Mouse (Mus musculus): ENCODE data around the gene Tnfsf11. TPM values are rescaled to one million over a fixed set of nuclear protein-coding genes. Genes with fewer than 3 reads are reported as not detected.

The Tnfsf11 gene
- polyA plus RNA-seq, 1 experiment from 2014 or later: 0.43 TPM

- no peak for ATAC-seq (ENCODE audit: low FRiP score, low TSS enrichment)
- Histone ChIP-seq H3K27ac (ENCODE audit: low read depth, low read length) (no peak overlapping the region), H3K27me3 (ENCODE audit: control insufficient read depth, insufficient read depth, low read length) (no peaks in the 10 kb centered on the region), H3K4me2 (replicated peaks; ENCODE audit: low read depth, low read length) (no peak overlapping the region), H3K36me3 (ENCODE audit: control insufficient read depth, insufficient read depth, low read length) (no peaks in the 10 kb centered on the region), H3K4me3 (ENCODE audit: low read length) (no peak overlapping the region), H3K4me1 (ENCODE audit: control insufficient read depth, insufficient read depth, low read length) (no peaks in the 10 kb centered on the region), H3K9me3 (ENCODE audit: control insufficient read depth, low read length) (peaks cover 3% of the 10 kb centered on the region; the same call in 1 of the 2 replicates), H3K9ac (ENCODE audit: low read depth, low read length) (no peak overlapping the region)
- WGBS: 85% methylated on average over 9 of the region's 9 CpGs
These were observed 33.7 kb downstream of the Tnfsf11 start for GRCm38 (mm10) chr14:78274146-78274545.

- no peak overlapping the region for H3K9ac ChIP-seq (ENCODE audit: low read depth, low read length)
- no peaks in the 10 kb centered on the region for H3K4me1 ChIP-seq (ENCODE audit: control insufficient read depth, insufficient read depth, low read length)
- no peak overlapping the region for H3K4me3 ChIP-seq (ENCODE audit: low read length)
- no peaks in the 10 kb centered on the region for H3K27me3 ChIP-seq (ENCODE audit: control insufficient read depth, insufficient read depth, low read length)
- H3K4me2 ChIP-seq (replicated peaks; ENCODE audit: low read depth, low read length): no peak overlapping the region
- H3K36me3 ChIP-seq (ENCODE audit: control insufficient read depth, insufficient read depth, low read length): no peaks in the 10 kb centered on the region
- peaks cover 3% of the 10 kb centered on the region; the same call in 1 of the 2 replicates for H3K9me3 ChIP-seq (ENCODE audit: control insufficient read depth, low read length)
- H3K27ac ChIP-seq (ENCODE audit: low read depth, low read length): no peak overlapping the region
- WGBS: 77% methylated on average over 7 of the region's 7 CpGs
- ATAC-seq (ENCODE audit: low FRiP score, low TSS enrichment): no peak
These were observed 34.3 kb downstream of the Tnfsf11 start for GRCm38 (mm10) chr14:78273571-78273970.

- 89% methylated on average over 6 of the region's 6 CpGs for WGBS
- Histone ChIP-seq H3K9me3 (ENCODE audit: control insufficient read depth, low read length) (no peaks in the 10 kb centered on the region), H3K27me3 (ENCODE audit: control insufficient read depth, insufficient read depth, low read length) (no peaks in the 10 kb centered on the region), H3K9ac (ENCODE audit: low read depth, low read length) (no peak overlapping the region), H3K27ac (ENCODE audit: low read depth, low read length) (no peak overlapping the region), H3K4me3 (ENCODE audit: low read length) (no peak overlapping the region), H3K4me2 (replicated peaks; ENCODE audit: low read depth, low read length) (no peak overlapping the region), H3K4me1 (ENCODE audit: control insufficient read depth, insufficient read depth, low read length) (no peaks in the 10 kb centered on the region), H3K36me3 (ENCODE audit: control insufficient read depth, insufficient read depth, low read length) (no peaks in the 10 kb centered on the region)
- no peak for ATAC-seq (ENCODE audit: low FRiP score, low TSS enrichment)
These were observed 43.0 kb downstream of the Tnfsf11 start for GRCm38 (mm10) chr14:78264876-78265275.

GRCm38 (mm10) chr14:78262596-78262995, 45.2 kb downstream of the Tnfsf11 start:
- H3K4me2 ChIP-seq (replicated peaks; ENCODE audit: low read depth, low read length): no peak overlapping the region

GRCm38 (mm10) chr14:78261246-78261645, 46.6 kb downstream of the Tnfsf11 start:
- ATAC-seq (ENCODE audit: low FRiP score, low TSS enrichment): no peak
- Histone ChIP-seq H3K27me3 (ENCODE audit: control insufficient read depth, insufficient read depth, low read length) (no peaks in the 10 kb centered on the region), H3K36me3 (ENCODE audit: control insufficient read depth, insufficient read depth, low read length) (no peaks in the 10 kb centered on the region), H3K4me3 (ENCODE audit: low read length) (no peak overlapping the region), H3K9ac (ENCODE audit: low read depth, low read length) (no peak overlapping the region), H3K9me3 (ENCODE audit: control insufficient read depth, low read length) (no peaks in the 10 kb centered on the region), H3K4me2 (replicated peaks; ENCODE audit: low read depth, low read length) (no peak overlapping the region), H3K4me1 (ENCODE audit: control insufficient read depth, insufficient read depth, low read length) (no peaks in the 10 kb centered on the region), H3K27ac (ENCODE audit: low read depth, low read length) (no peak overlapping the region)
- WGBS: 54% methylated on average over 7 of the region's 7 CpGs

More at GRCm38 (mm10) chr14:78262596-78262995, 45.2 kb downstream of the Tnfsf11 start:
- Histone ChIP-seq H3K9me3 (ENCODE audit: control insufficient read depth, low read length) (no peaks in the 10 kb centered on the region), H3K27me3 (ENCODE audit: control insufficient read depth, insufficient read depth, low read length) (no peaks in the 10 kb centered on the region), H3K4me3 (ENCODE audit: low read length) (no peak overlapping the region), H3K4me1 (ENCODE audit: control insufficient read depth, insufficient read depth, low read length) (no peaks in the 10 kb centered on the region), H3K27ac (ENCODE audit: low read depth, low read length) (no peak overlapping the region), H3K36me3 (ENCODE audit: control insufficient read depth, insufficient read depth, low read length) (no peaks in the 10 kb centered on the region), H3K9ac (ENCODE audit: low read depth, low read length) (no peak overlapping the region)
- 88% methylated on average over 7 of the region's 7 CpGs for WGBS
- ATAC-seq (ENCODE audit: low FRiP score, low TSS enrichment): no peak

GRCm38 (mm10) chr14:78254017-78254416, 53.8 kb downstream of the Tnfsf11 start:
- no peaks in the 10 kb centered on the region for H3K36me3 ChIP-seq (ENCODE audit: control insufficient read depth, insufficient read depth, low read length)
- H3K9me3 ChIP-seq (ENCODE audit: control insufficient read depth, low read length): no peaks in the 10 kb centered on the region; the same call in 1 of the 2 replicates
- no peak for ATAC-seq (ENCODE audit: low FRiP score, low TSS enrichment)
- no peak overlapping the region for H3K27ac ChIP-seq (ENCODE audit: low read depth, low read length)
- no peak overlapping the region for H3K4me2 ChIP-seq (replicated peaks; ENCODE audit: low read depth, low read length)
- H3K27me3 ChIP-seq (ENCODE audit: control insufficient read depth, insufficient read depth, low read length): no peaks in the 10 kb centered on the region
- no peak overlapping the region for H3K9ac ChIP-seq (ENCODE audit: low read depth, low read length)
- no peak overlapping the region for H3K4me3 ChIP-seq (ENCODE audit: low read length)
- no peaks in the 10 kb centered on the region for H3K4me1 ChIP-seq (ENCODE audit: control insufficient read depth, insufficient read depth, low read length)
- 86% methylated on average over 7 of the region's 7 CpGs for WGBS

- no peak for ATAC-seq (ENCODE audit: low FRiP score, low TSS enrichment)
- Histone ChIP-seq H3K4me1 (ENCODE audit: control insufficient read depth, insufficient read depth, low read length) (no peaks in the 10 kb centered on the region), H3K4me2 (replicated peaks; ENCODE audit: low read depth, low read length) (no peak overlapping the region), H3K27ac (ENCODE audit: low read depth, low read length) (no peak overlapping the region), H3K4me3 (ENCODE audit: low read length) (no peak overlapping the region), H3K9ac (ENCODE audit: low read depth, low read length) (no peak overlapping the region), H3K36me3 (ENCODE audit: control insufficient read depth, insufficient read depth, low read length) (no peaks in the 10 kb centered on the region), H3K27me3 (ENCODE audit: control insufficient read depth, insufficient read depth, low read length) (no peaks in the 10 kb centered on the region), H3K9me3 (ENCODE audit: control insufficient read depth, low read length) (no peaks in the 10 kb centered on the region; the same call in 1 of the 2 replicates)
- WGBS: 79% methylated on average over 5 of the region's 5 CpGs
These were observed 61.2 kb downstream of the Tnfsf11 start for GRCm38 (mm10) chr14:78246601-78247000.

GRCm38 (mm10) chr14:78244811-78245210, 63.0 kb downstream of the Tnfsf11 start:
- ATAC-seq (ENCODE audit: low FRiP score, low TSS enrichment): no peak
- WGBS: 35% methylated on average over 4 of the region's 4 CpGs

GRCm38 (mm10) chr14:78239346-78239745, 68.5 kb downstream of the Tnfsf11 start:
- Histone ChIP-seq H3K4me2 (replicated peaks; ENCODE audit: low read depth, low read length) (no peak overlapping the region), H3K4me1 (ENCODE audit: control insufficient read depth, insufficient read depth, low read length) (no peaks in the 10 kb centered on the region), H3K27ac (ENCODE audit: low read depth, low read length) (no peak overlapping the region), H3K4me3 (ENCODE audit: low read length) (no peak overlapping the region), H3K27me3 (ENCODE audit: control insufficient read depth, insufficient read depth, low read length) (no peaks in the 10 kb centered on the region), H3K9ac (ENCODE audit: low read depth, low read length) (no peak overlapping the region), H3K36me3 (ENCODE audit: control insufficient read depth, insufficient read depth, low read length) (no peaks in the 10 kb centered on the region), H3K9me3 (ENCODE audit: control insufficient read depth, low read length) (no peaks in the 10 kb centered on the region)
- ATAC-seq (ENCODE audit: low FRiP score, low TSS enrichment): no peak
- 80% methylated on average over 6 of the region's 6 CpGs for WGBS

More at GRCm38 (mm10) chr14:78244811-78245210, 63.0 kb downstream of the Tnfsf11 start:
- no peaks in the 10 kb centered on the region for H3K9me3 ChIP-seq (ENCODE audit: control insufficient read depth, low read length)
- H3K4me3 ChIP-seq (ENCODE audit: low read length): no peak overlapping the region
- H3K27ac ChIP-seq (ENCODE audit: low read depth, low read length): no peak overlapping the region
- no peak overlapping the region for H3K9ac ChIP-seq (ENCODE audit: low read depth, low read length)
- H3K27me3 ChIP-seq (ENCODE audit: control insufficient read depth, insufficient read depth, low read length): no peaks in the 10 kb centered on the region
- no peaks in the 10 kb centered on the region for H3K36me3 ChIP-seq (ENCODE audit: control insufficient read depth, insufficient read depth, low read length)
- no peaks in the 10 kb centered on the region for H3K4me1 ChIP-seq (ENCODE audit: control insufficient read depth, insufficient read depth, low read length)
- no peak overlapping the region for H3K4me2 ChIP-seq (replicated peaks; ENCODE audit: low read depth, low read length)

Measured in kidney, embryonic 14.5 days (tissue).